Comparison of ENCODE assay signal across 13 mouse cellular contexts in the genomic region with DNA sequence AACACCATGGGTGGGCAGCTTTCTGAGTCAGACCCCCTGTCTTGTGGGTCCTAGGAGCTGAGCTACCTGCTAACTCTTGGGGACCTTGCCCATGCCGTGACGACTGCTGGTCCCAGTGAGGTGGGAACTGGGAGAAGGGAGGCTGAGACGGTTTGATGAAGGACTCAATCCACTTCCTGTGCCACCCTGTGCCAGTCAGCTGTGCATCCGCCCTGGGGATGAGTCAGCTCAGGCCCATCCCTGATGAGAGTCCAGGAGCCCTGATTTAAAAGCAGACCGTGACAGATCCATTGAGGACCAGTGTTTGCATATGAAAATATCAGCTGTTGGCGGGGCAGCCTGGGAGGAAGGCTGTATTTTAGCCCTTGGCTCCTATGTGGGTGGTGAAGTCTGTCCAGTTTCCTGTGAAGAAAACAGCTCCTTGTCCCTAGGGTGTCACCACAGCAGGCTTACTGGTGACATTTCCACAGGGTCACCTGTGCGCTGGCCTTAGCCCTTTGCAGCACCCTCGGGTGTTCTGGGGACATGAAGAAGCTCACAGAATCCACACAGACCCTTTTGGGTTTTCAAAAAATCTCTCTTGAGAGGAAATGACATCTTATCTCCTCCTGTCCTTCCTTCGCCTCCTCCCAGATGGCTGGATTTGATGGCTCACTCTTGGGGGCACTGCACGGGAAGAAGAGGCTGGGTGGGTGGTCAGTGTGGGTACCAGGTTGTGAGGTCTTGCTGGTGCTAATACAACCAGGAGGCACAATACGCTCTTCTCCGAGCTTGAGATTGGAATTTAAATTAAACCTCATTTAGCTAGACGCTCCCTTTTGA.
DNase-seq lines count a peak whose midpoint lies in the region; ATAC-seq lines count a peak whose summit lies in the region.
"Had no signal": no experiment of that assay in that cellular context is flagged by ENCODE, and none has a peak within 500 bp of the region (broad histone marks: within the 10 kb centered on the region; RNA-seq: fewer than 3 reads in every experiment).

No protein-coding gene starts in this region.

- no peaks in the 10 kb centered on the region for H3K36me3 ChIP-seq in heart, embryonic 10.5 days
- no peaks in the 10 kb centered on the region for H3K36me3 ChIP-seq in neural tube, embryonic 11.5 days (ENCODE audit: control insufficient read depth, insufficient read depth, low read length)
- H3K36me3 ChIP-seq in limb, embryonic 13.5 days: no peaks in the 10 kb centered on the region
- H3K36me3 ChIP-seq: liver, embryonic 12.5 days had no signal

- 0 out of 2 replicates have a peak, but pooled peaks cover 8% of the 10 kb centered on the region for H3K4me1 ChIP-seq in heart, embryonic 10.5 days
- H3K4me1 ChIP-seq in neural tube, embryonic 11.5 days (ENCODE audit: control insufficient read depth, insufficient read depth, low read length): peaks cover 4% of the 10 kb centered on the region; the same call in 1 of the 2 replicates
- peaks cover 7% of the 10 kb centered on the region; the same call in 1 of the 2 replicates for H3K4me1 ChIP-seq in limb, embryonic 13.5 days
- H3K4me1 ChIP-seq: liver, embryonic 12.5 days had no signal

- H3K27me3 ChIP-seq in heart, embryonic 10.5 days (ENCODE audit: insufficient read depth, poor library complexity, severe bottlenecking): peaks cover 23% of the 10 kb centered on the region
- no peaks in the 10 kb centered on the region for H3K27me3 ChIP-seq in neural tube, embryonic 11.5 days (ENCODE audit: control insufficient read depth, insufficient read depth, low read length)
- no peaks in the 10 kb centered on the region for H3K27me3 ChIP-seq in limb, embryonic 13.5 days
- H3K27me3 ChIP-seq: liver, embryonic 12.5 days had no signal

- H3K4me2 ChIP-seq in neural tube, embryonic 11.5 days (ENCODE audit: low read depth): no peak overlapping the region
- H3K4me2 ChIP-seq in limb, embryonic 13.5 days (replicated peaks): no peak overlapping the region
- H3K4me2 ChIP-seq: liver, embryonic 12.5 days had no signal

- no peak overlapping the region for H3K9ac ChIP-seq in neural tube, embryonic 11.5 days (ENCODE audit: low read length)
- no peak overlapping the region for H3K9ac ChIP-seq in limb, embryonic 13.5 days
- H3K9ac ChIP-seq: liver, embryonic 12.5 days had no signal

- ATAC-seq in neural tube, embryonic 11.5 days (ENCODE audit: insufficient read depth, low FRiP score, low TSS enrichment): peak; percentile 36; the same call in 1 of the 2 replicates
- ATAC-seq in limb, embryonic 13.5 days (ENCODE audit: low FRiP score, low read depth): peak; percentile 32; the same call in 1 of the 2 replicates
- ATAC-seq: liver, embryonic 12.5 days had no signal

- H3K4me3 ChIP-seq in heart, embryonic 10.5 days: no peak overlapping the region
- no peak overlapping the region for H3K4me3 ChIP-seq in neural tube, embryonic 11.5 days (ENCODE audit: low read depth, low read length)
- no peak overlapping the region for H3K4me3 ChIP-seq in limb, embryonic 13.5 days
- H3K4me3 ChIP-seq: liver, embryonic 12.5 days had no signal

- WGBS in heart, embryonic 10.5 days: 78% methylated on average over 13 of the region's 13 CpGs
- WGBS in neural tube, embryonic 11.5 days: 66% methylated on average over 13 of the region's 13 CpGs
- WGBS in limb, embryonic 13.5 days: 60% methylated on average over 13 of the region's 13 CpGs

- intact Hi-C loops in heart, postnatal 25 days (cut with DNase I): no loop called here

- no peaks in the 10 kb centered on the region for H3K9me3 ChIP-seq in heart, embryonic 10.5 days
- no peaks in the 10 kb centered on the region for H3K9me3 ChIP-seq in neural tube, embryonic 11.5 days (ENCODE audit: control insufficient read depth, low read length)
- no peaks in the 10 kb centered on the region for H3K9me3 ChIP-seq in limb, embryonic 13.5 days
- H3K9me3 ChIP-seq: liver, embryonic 12.5 days had no signal

- no peak overlapping the region for H3K27ac ChIP-seq in heart, embryonic 10.5 days
- H3K27ac ChIP-seq in neural tube, embryonic 11.5 days (ENCODE audit: low read depth, low read length): no peak overlapping the region
- no peak overlapping the region for H3K27ac ChIP-seq in limb, embryonic 13.5 days
- H3K27ac ChIP-seq: liver, embryonic 12.5 days had no signal

- peak; percentile 66 for DNase-seq in heart, embryonic 10.5 days (ENCODE audit: low spot score)
- no peak for DNase-seq in heart, postnatal 25 days (ENCODE audit: low spot score)
- peak; percentile 11 for DNase-seq in neural tube, embryonic 11.5 days (ENCODE audit: low spot score)
- DNase-seq in neural tube, embryonic 10.5 days (ENCODE audit: extremely low spot score, low spot score): no peak
- DNase-seq in layer of hippocampus, postnatal 10 days (ENCODE audit: low spot score in 2 of 2): no peak
- DNase-seq in cerebellum, adult 9-10 months: no peak
- no peak for DNase-seq in layer of hippocampus, adult 18-20 months (ENCODE audit: low spot score in 2 of 2)
- DNase-seq: cerebellum, adult 8-10 months; heart, postnatal 4 days; spleen, adult 18-20 months; thymus, postnatal 25 days had no signal

Comparison
In these comparisons a context has a peak if more than half of its experiments do, and no peak if none do; other contexts are left out.
1. DNase-seq: peak in heart, embryonic 10.5 days (single experiment) and neural tube, embryonic 11.5 days (single experiment); none in heart, postnatal 25 days (single experiment), neural tube, embryonic 10.5 days (single experiment), layer of hippocampus, postnatal 10 days (0 of 2), cerebellum, adult 9-10 months (single experiment) and layer of hippocampus, adult 18-20 months (0 of 2).